Mouse (Mus musculus) A20 (cell line): ENCODE measurements around the gene Hnf1a.

Experiments used
- DNase-seq: peaks from one replicate; pipeline ENCODE4 v3.0.0-alpha.2; 2011; ENCODE audit warnings: low read depth, low spot score

Hnf1a gene

GRCm38 (mm10) chr5:114979250-114980121 lies 8.6 kb upstream of the Hnf1a start:
- peak; percentile 72 for DNase-seq

GRCm38 (mm10) chr5:114978888-114979249 lies 8.0 kb upstream of the Hnf1a start:
- DNase-seq: peak; percentile 85

- DNase-seq: no peak
These were observed 7.6 kb upstream of the Hnf1a start for GRCm38 (mm10) chr5:114978473-114978872.

- no peak for DNase-seq
These were observed 6.0 kb upstream of the Hnf1a start for GRCm38 (mm10) chr5:114976935-114977334.

GRCm38 (mm10) chr5:114973131-114973530 lies 2.2 kb upstream of the Hnf1a start:
- no peak for DNase-seq

GRCm38 (mm10) chr5:114972201-114972600 lies 1.3 kb upstream of the Hnf1a start:
- no peak for DNase-seq

GRCm38 (mm10) chr5:114969609-114970215 lies 1.2 kb downstream of the Hnf1a start:
- DNase-seq: no peak

GRCm38 (mm10) chr5:114969064-114969463 lies 1.8 kb downstream of the Hnf1a start:
- DNase-seq: no peak

GRCm38 (mm10) chr5:114968651-114969050 lies 2.2 kb downstream of the Hnf1a start:
- DNase-seq: no peak

- peak; percentile 46 for DNase-seq
These were observed 3.2 kb downstream of the Hnf1a start for GRCm38 (mm10) chr5:114967523-114968268.

- DNase-seq: no peak
These were observed 5.7 kb downstream of the Hnf1a start for GRCm38 (mm10) chr5:114964967-114965898.

- no peak for DNase-seq
These were observed 6.5 kb downstream of the Hnf1a start for GRCm38 (mm10) chr5:114964315-114964966.

- no peak for DNase-seq
These were observed 9.1 kb downstream of the Hnf1a start for GRCm38 (mm10) chr5:114961590-114962360.

GRCm38 (mm10) chr5:114958069-114958468 lies 12.8 kb downstream of the Hnf1a start:
- DNase-seq: no peak

GRCm38 (mm10) chr5:114953326-114953725 lies 17.6 kb downstream of the Hnf1a start:
- no peak for DNase-seq

- no peak for DNase-seq
These were observed 19.5 kb downstream of the Hnf1a start for GRCm38 (mm10) chr5:114951279-114951880.

GRCm38 (mm10) chr5:114950669-114951068 lies 20.2 kb downstream of the Hnf1a start:
- DNase-seq: no peak

- DNase-seq: no peak
These were observed 21.1 kb downstream of the Hnf1a start for GRCm38 (mm10) chr5:114949812-114950211.

- DNase-seq: no peak
These were observed 21.6 kb downstream of the Hnf1a start for GRCm38 (mm10) chr5:114949316-114949715.

GRCm38 (mm10) chr5:114948891-114949290 lies 22.0 kb downstream of the Hnf1a start:
- no peak for DNase-seq
